Mouse (Mus musculus) lung, embryonic 14.5 days (tissue): ENCODE measurements around the gene Mlx. TPM values are rescaled to one million over a fixed set of nuclear protein-coding genes. Genes with fewer than 3 reads are reported as not detected.

Source experiments
- ATAC-seq: fragments of 200-750 bp; cut with Nextera tagmentation; 2 replicates; pipeline ENCODE4 v1.8.0; 2017; ENCODE audit warnings: mild to moderate bottlenecking, moderate TSS enrichment, moderate library complexity; ENCODE audit not compliant: insufficient read depth
- DNase-seq: peaks from one replicate; pipeline ENCODE4 v3.0.0-alpha.2; 2015
- H3K27ac ChIP-seq: fragments of 300-500 bp; sonication (generic); 2 replicates; pipeline ENCODE4 v1.5.1; 2014; ENCODE audit warnings: low read depth, mild to moderate bottlenecking, moderate library complexity
- H3K27me3 ChIP-seq: fragments of 300-500 bp; sonication (generic); 2 replicates; pipeline ENCODE4 v1.6.1; 2014; ENCODE audit warnings: low read length, control low read depth; ENCODE audit not compliant: insufficient read depth
- H3K36me3 ChIP-seq: fragments of 300-500 bp; sonication (generic); 2 replicates; pipeline ENCODE4 v1.6.1; 2014; ENCODE audit warnings: control low read depth; ENCODE audit not compliant: insufficient read depth
- H3K4me1 ChIP-seq: fragments of 300-500 bp; sonication (generic); 2 replicates; pipeline ENCODE4 v1.6.1; 2014; ENCODE audit warnings: antibody characterized with exemption, control low read depth; ENCODE audit not compliant: insufficient read depth
- H3K4me2 ChIP-seq: fragments of 300-500 bp; sonication (generic); 2 replicates; pipeline ENCODE4 v1.6.1; 2014; ENCODE audit warnings: mild to moderate bottlenecking
- H3K4me3 ChIP-seq: fragments of 300-500 bp; sonication (generic); 2 replicates; pipeline ENCODE4 v1.5.1; 2014; ENCODE audit warnings: low read depth, low read length
- H3K9ac ChIP-seq: fragments of 300-500 bp; sonication (generic); 2 replicates; pipeline ENCODE4 v1.6.1; 2014
- H3K9me3 ChIP-seq: fragments of 300-500 bp; sonication (generic); 2 replicates; pipeline ENCODE4 v1.6.1; 2016; ENCODE audit warnings: low read depth, low read length, control low read depth
- CTCF ChIP-seq: IDR thresholded peaks from 2 replicates; pipeline ENCODE4 v1.5.1; 2016; ENCODE audit warnings: antibody characterized with exemption, low read depth
- WGBS: fragments of 180-500 bp; shearing (Covaris S2); extraction: QIAGEN DNeasy Blood & Tissue Kit; methylation state at CpG from one replicate; pipeline ENCODE4 v1.1.7; 2014; 5-methylcytosine and 5-hydroxymethylcytosine counted together
- polyA plus RNA-seq: library from polyadenylated mRNA; unstranded; fragments of >200 nt; fragmentation: Nextera tagmentation; extraction: Ambion mirVana; gene quantifications from 2 replicates; pipeline ENCODE4 v1.2.1, GENCODE M21; 2014

Gene Mlx
- polyA plus RNA-seq, 1 experiment from 2014 or later: 39.1 TPM

- no peak for TF ChIP-seq CTCF
- Histone ChIP-seq H3K36me3 (peaks cover 73% of the 10 kb centered on the region), H3K9ac (no peak overlapping the region; the same call in 1 of the 2 replicates), H3K4me3 (no peak overlapping the region), H3K27me3 (no peaks in the 10 kb centered on the region), H3K4me1 (no peaks in the 10 kb centered on the region), H3K27ac (no peak overlapping the region), H3K9me3 (no peaks in the 10 kb centered on the region), H3K4me2 (no peak overlapping the region)
- WGBS: 91% methylated on average over 8 of the region's 8 CpGs
- ATAC-seq: no peak
- no peak for DNase-seq
These were observed 11.2 kb downstream of the Mlx start for GRCm38 (mm10) chr11:101098231-101098630.

GRCm38 (mm10) chr11:101103011-101103410, 15.9 kb downstream of the Mlx start:
- TF ChIP-seq CTCF: no peak
- Histone ChIP-seq H3K4me3 (no peak overlapping the region), H3K36me3 (peaks cover 72% of the 10 kb centered on the region), H3K27ac (no peak overlapping the region), H3K9ac (no peak overlapping the region), H3K4me1 (no peaks in the 10 kb centered on the region), H3K27me3 (no peaks in the 10 kb centered on the region), H3K4me2 (no peak overlapping the region), H3K9me3 (no peaks in the 10 kb centered on the region)
- DNase-seq: no peak
- WGBS: 87% methylated on average over 5 of the region's 5 CpGs
- no peak for ATAC-seq

- ATAC-seq (no peak), DNase-seq (no peak)
- no peak overlapping the region for H3K27ac ChIP-seq
- H3K9me3 ChIP-seq: no peaks in the 10 kb centered on the region
- no peak overlapping the region for H3K4me2 ChIP-seq
- H3K27me3 ChIP-seq: no peaks in the 10 kb centered on the region
- no peak overlapping the region for H3K9ac ChIP-seq
- no peak for TF ChIP-seq CTCF
- no peak overlapping the region for H3K4me3 ChIP-seq
- WGBS: 79% methylated on average over 4 of the region's 4 CpGs
- no peaks in the 10 kb centered on the region for H3K4me1 ChIP-seq
- H3K36me3 ChIP-seq: 0 out of 2 replicates have a peak, but pooled peaks cover 12% of the 10 kb centered on the region
These were observed 22.3 kb downstream of the Mlx start for GRCm38 (mm10) chr11:101109351-101109750.

- Histone ChIP-seq H3K9ac (no peak overlapping the region), H3K27ac (no peak overlapping the region), H3K27me3 (no peaks in the 10 kb centered on the region), H3K36me3 (peaks cover 15% of the 10 kb centered on the region; the same call in 1 of the 2 replicates), H3K4me3 (no peak overlapping the region), H3K4me1 (no peaks in the 10 kb centered on the region), H3K9me3 (no peaks in the 10 kb centered on the region), H3K4me2 (no peak overlapping the region)
- TF ChIP-seq CTCF: no peak
- DNase-seq (no peak), ATAC-seq (no peak)
- 44% methylated on average over 5 of the region's 5 CpGs for WGBS
These were observed 23.6 kb downstream of the Mlx start for GRCm38 (mm10) chr11:101110708-101111107.

GRCm38 (mm10) chr11:101111178-101111577, 24.1 kb downstream of the Mlx start:
- Histone ChIP-seq H3K36me3 (peaks cover 12% of the 10 kb centered on the region; the same call in 1 of the 2 replicates), H3K27me3 (no peaks in the 10 kb centered on the region), H3K4me1 (no peaks in the 10 kb centered on the region), H3K4me2 (no peak overlapping the region), H3K9me3 (no peaks in the 10 kb centered on the region), H3K9ac (no peak overlapping the region), H3K27ac (no peak overlapping the region), H3K4me3 (no peak overlapping the region)
- ATAC-seq (no peak), DNase-seq (no peak)
- no peak for TF ChIP-seq CTCF
- 88% methylated on average over 4 of the region's 4 CpGs for WGBS

- Histone ChIP-seq H3K27me3 (no peaks in the 10 kb centered on the region), H3K9ac (no peak overlapping the region), H3K4me2 (no peak overlapping the region), H3K36me3 (peaks cover 13% of the 10 kb centered on the region; the same call in 1 of the 2 replicates), H3K4me1 (no peaks in the 10 kb centered on the region), H3K4me3 (no peak overlapping the region), H3K9me3 (no peaks in the 10 kb centered on the region), H3K27ac (no peak overlapping the region)
- TF ChIP-seq CTCF: no peak
- WGBS: 98% methylated on average over 3 of the region's 3 CpGs
- DNase-seq: no peak
- ATAC-seq: no peak
These were observed 25.1 kb downstream of the Mlx start for GRCm38 (mm10) chr11:101112186-101112585.

- no peak overlapping the region for H3K9ac ChIP-seq
- DNase-seq (no peak), ATAC-seq (no peak)
- H3K27ac ChIP-seq: no peak overlapping the region
- no peak overlapping the region for H3K4me2 ChIP-seq
- H3K4me1 ChIP-seq: peaks cover 12% of the 10 kb centered on the region
- TF ChIP-seq CTCF: no peak
- H3K9me3 ChIP-seq: no peaks in the 10 kb centered on the region
- 72% methylated on average over 2 of the region's 2 CpGs for WGBS
- H3K27me3 ChIP-seq: no peaks in the 10 kb centered on the region
- H3K36me3 ChIP-seq: peaks cover 13% of the 10 kb centered on the region; the same call in 1 of the 2 replicates
- no peak overlapping the region for H3K4me3 ChIP-seq
These were observed 28.5 kb downstream of the Mlx start for GRCm38 (mm10) chr11:101115564-101115963.

- peaks cover 16% of the 10 kb centered on the region for H3K4me1 ChIP-seq
- peaks cover 22% of the 10 kb centered on the region for H3K36me3 ChIP-seq
- H3K4me3 ChIP-seq: peak overlapping the region; percentile 91
- 26% methylated on average over 4 of the region's 4 CpGs for WGBS
- no peaks in the 10 kb centered on the region for H3K9me3 ChIP-seq
- DNase-seq (no peak), ATAC-seq (no peak)
- TF ChIP-seq CTCF: no peak
- no peaks in the 10 kb centered on the region for H3K27me3 ChIP-seq
- peak overlapping the region; percentile 96 for H3K4me2 ChIP-seq
- H3K9ac ChIP-seq: peak overlapping the region; percentile 85
- H3K27ac ChIP-seq: no peak overlapping the region
These were observed 31.0 kb downstream of the Mlx start for GRCm38 (mm10) chr11:101118105-101118504.
